Mouse (Mus musculus) liver, adult 2 months (tissue): Measurements from ENCODE around the gene Jarid2.

Source experiments
- CTCF ChIP-seq: fragments of 200-500 bp; IDR thresholded peaks from 2 replicates; pipeline ENCODE4 v1.5.1; 2011; ENCODE audit warnings: low read depth, low read length, control low read depth
- POLR2A ChIP-seq: fragments of 200-500 bp; IDR thresholded peaks from 2 replicates; pipeline ENCODE4 v1.6.1; 2011; ENCODE audit warnings: low read length, control low read depth; ENCODE audit not compliant: insufficient read depth; ENCODE audit errors: extremely low read depth

DNA sequence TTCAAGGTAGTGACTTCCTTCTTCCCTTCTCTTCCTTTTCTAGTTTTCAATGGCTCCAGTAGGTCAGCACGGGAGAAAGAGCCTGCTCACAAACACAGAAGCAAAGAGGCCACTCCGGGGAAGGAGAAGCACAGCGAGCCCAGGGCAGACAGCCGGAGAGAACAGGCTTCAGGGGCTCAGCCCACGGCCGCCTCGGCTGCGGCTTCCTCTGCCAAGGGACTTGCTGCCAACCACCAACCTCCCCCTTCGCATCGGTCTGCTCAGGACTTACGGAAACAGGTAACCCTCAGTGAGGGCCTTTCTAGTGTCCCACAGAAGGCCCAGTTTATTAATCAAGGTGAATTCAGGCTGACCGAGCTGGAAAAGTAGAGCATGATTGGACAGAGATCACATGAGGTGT lies 166.9 kb downstream of the Jarid2 start:
- TF ChIP-seq POLR2A (no peak), CTCF (no peak)
